Mouse (Mus musculus) megakaryocyte, embryonic 14.5 days (primary cell): ENCODE data around the gene Ppp1r9a.

Experiments
- FLI1 ChIP-seq: IDR thresholded peaks from 2 replicates; pipeline ENCODE4 v1.6.1; 2012; ENCODE audit warnings: low read length, inconsistent platforms, mixed read lengths
- GATA1 ChIP-seq: IDR thresholded peaks from 3 replicates; pipeline ENCODE4 v1.6.1; 2012; ENCODE audit warnings: mixed read lengths, low read length, inconsistent platforms, borderline replicate concordance

GRCm38 (mm10) chr6:4855236-4855635 is 47.5 kb upstream of the Ppp1r9a start:
- TF ChIP-seq FLI1 (no peak), GATA1 (no peak)
